Mouse (Mus musculus) lung, adult 2 months (tissue): Measurements from ENCODE around the gene Odc1. TPM values are rescaled to one million over a fixed set of nuclear protein-coding genes. Genes with fewer than 3 reads are reported as not detected.
A peak's percentile ranks its signal among the peaks of the same experiment; 100 is the strongest.
"Not testable (repeated sequence)": the region's sequence is repeated elsewhere in the genome, so short reads cannot be mapped to it uniquely, and the experiment has no call there.

Experiments
- DNase-seq: peaks from one replicate; pipeline ENCODE4 v3.0.0; 2022
- H3K4me1 ChIP-seq: fragments of 200-500 bp; 2 replicates; pipeline ENCODE4 v1.6.1; 2011; ENCODE audit warnings: low read length; ENCODE audit not compliant: control insufficient read depth, insufficient read depth
- H3K4me3 ChIP-seq: fragments of 200-500 bp; replicated peaks from 2 replicates; pipeline ENCODE3; 2011; ENCODE audit warnings: low read depth, mild to moderate bottlenecking, control low read depth, low read length; ENCODE audit errors: extremely low read depth
- CTCF ChIP-seq: fragments of 200-500 bp; IDR thresholded peaks from 2 replicates; pipeline ENCODE4 v1.5.1; 2011; ENCODE audit warnings: mild to moderate bottlenecking, low read length, control low read depth; ENCODE audit not compliant: insufficient read depth
- POLR2A ChIP-seq: fragments of 200-500 bp; IDR thresholded peaks from 2 replicates; pipeline ENCODE4 v1.6.1; 2011; ENCODE audit warnings: low read depth, mild to moderate bottlenecking, control low read depth, low read length, borderline replicate concordance; ENCODE audit errors: extremely low read depth
- WGBS: fragments of 180-500 bp; shearing (Covaris S2); methylation state at CpG from one replicate; pipeline ENCODE4 v1.1.7; 2018; 5-methylcytosine and 5-hydroxymethylcytosine counted together
- polyA plus RNA-seq: library from polyadenylated mRNA; depleted of rRNA; stranded (reverse); fragments of >200 nt; gene quantifications from 2 replicates; pipeline ENCODE4 v1.2.3, GENCODE M21; 2012

Odc1 gene
- polyA plus RNA-seq, 1 experiment = 59.5 TPM

DNA sequence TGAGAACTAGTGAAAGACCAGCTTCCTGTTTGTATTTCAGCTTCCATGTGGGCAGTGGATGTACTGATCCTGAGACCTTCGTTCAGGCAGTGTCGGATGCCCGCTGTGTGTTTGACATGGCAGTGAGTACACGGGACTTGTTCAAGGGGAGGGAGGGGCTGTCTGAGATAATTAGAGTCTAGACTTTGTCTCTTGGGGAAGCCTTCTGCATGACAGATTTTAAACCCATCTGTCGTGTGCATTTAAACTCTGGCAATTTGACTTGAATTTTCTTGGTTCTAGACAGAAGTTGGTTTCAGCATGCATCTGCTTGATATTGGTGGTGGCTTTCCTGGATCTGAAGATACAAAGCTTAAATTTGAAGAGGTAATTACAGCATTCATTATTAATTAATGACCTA is 3.9 kb downstream of the Odc1 start:
- H3K4me1 ChIP-seq = peaks cover 3% of the 10 kb centered on the region; the same call in 1 of the 2 replicates
- no peak for DNase-seq
- no peak for TF ChIP-seq POLR2A
- TF ChIP-seq CTCF = no peak
- WGBS = 51% methylated on average over 5 of the region's 5 CpGs
- H3K4me3 ChIP-seq = no peak overlapping the region

GRCm38 (mm10) chr12:17549421-17549820 is 4.8 kb downstream of the Odc1 start:
- WGBS = 82% methylated on average over 5 of the region's 5 CpGs
- not testable (repeated sequence) for H3K4me3 ChIP-seq, H3K4me1 ChIP-seq, DNase-seq

DNA sequence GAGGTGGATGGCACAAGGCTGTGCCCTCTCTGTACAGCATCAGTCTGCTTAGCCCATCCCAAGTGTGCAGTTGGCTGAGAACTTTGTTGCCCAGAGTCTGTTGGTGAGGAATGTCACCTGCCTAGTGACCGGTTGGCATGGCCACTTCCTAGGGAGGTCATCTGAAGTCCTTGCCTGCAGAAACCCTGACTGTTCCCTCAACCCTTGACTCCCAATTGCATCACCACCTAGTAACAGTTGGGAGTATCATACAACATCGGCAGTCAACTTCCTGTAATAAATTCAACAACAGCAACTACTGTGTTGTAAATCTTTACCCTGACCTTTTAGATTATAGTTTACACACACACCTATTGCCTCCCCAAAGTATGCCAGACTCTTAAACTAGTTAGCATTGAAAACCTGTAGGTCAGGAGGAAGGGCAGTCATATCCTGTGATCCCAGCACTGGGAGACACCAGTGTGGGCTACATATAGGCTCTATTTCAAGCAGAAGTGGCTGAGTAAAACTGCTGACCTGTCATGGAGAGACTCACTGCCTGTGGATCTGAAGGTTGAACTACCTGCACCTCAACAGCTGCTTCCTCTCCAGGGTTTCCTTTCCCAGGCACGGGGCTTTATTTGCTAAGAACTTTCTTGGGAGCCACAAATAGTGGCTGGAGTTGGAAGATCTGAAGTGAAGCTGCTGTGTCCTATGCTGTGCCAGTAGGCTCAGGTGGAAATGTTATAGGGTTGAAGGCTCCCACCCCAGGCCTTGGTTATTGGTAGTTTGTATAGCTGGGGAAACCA is 6.8 kb downstream of the Odc1 start:
- DNase-seq = no peak
- H3K4me1 ChIP-seq = no peaks in the 10 kb centered on the region
- WGBS = 45% methylated on average over 3 of the region's 3 CpGs
- H3K4me3 ChIP-seq = no peak overlapping the region
- TF ChIP-seq POLR2A (no peak), CTCF (no peak)

DNA sequence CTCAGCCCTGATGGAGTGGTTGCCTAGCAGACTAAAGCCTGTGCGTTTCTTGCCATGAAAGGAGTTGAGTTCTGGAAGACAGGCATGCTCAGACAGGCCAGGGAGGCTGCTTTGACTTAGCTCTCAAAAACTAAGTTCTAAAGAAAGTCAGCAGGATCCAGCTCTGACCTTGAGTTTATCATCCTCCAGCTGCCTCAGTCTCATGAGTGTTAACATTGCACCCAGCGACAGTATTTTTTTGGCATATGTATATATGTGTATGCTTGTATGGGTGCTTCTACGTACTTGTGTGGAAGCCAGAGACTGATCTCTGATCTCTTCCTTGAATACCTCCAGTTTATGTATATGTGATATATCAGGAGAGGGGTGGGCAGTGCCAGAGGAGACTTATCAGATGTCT is 7.8 kb downstream of the Odc1 start:
- TF ChIP-seq CTCF (no peak), POLR2A (no peak)
- no peak overlapping the region for H3K4me3 ChIP-seq
- no peak for DNase-seq
- WGBS = 83% methylated on average over 3 of the region's 3 CpGs
- H3K4me1 ChIP-seq = no peaks in the 10 kb centered on the region

DNA sequence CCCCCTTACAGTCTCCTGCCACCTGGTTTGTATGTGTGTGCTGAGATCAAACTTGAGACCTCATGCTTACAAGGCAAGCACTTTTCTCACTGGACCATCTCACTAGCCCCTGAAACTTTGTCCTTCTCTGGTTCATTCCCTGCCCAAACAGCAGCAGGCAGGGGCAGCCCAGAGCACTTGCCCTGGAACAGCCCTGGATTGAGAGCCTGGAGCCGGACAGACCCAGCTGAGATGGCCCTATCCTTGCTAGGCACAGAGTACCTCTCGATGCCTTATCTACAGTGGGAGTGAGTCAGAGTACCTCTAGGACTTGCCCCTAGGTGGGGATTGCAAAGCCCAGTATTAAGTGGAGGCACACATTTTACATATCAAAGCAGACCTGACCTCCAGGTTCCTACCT is 8.4 kb downstream of the Odc1 start:
- DNase-seq = no peak
- no peaks in the 10 kb centered on the region for H3K4me1 ChIP-seq
- TF ChIP-seq CTCF (no peak), POLR2A (no peak)
- WGBS = 69% methylated on average over 2 of the region's 2 CpGs
- H3K4me3 ChIP-seq = no peak overlapping the region

- TF ChIP-seq CTCF = no peak
- TF ChIP-seq POLR2A = no peak
- Histone ChIP-seq H3K4me1 (no peaks in the 10 kb centered on the region), H3K4me3 (no peak overlapping the region)
- no peak for DNase-seq
- 75% methylated on average over 5 of the region's 5 CpGs for WGBS
Observed at GRCm38 (mm10) chr12:17553627-17554026, 9.0 kb downstream of the Odc1 start.

- H3K4me3 ChIP-seq = no peak overlapping the region
- no peaks in the 10 kb centered on the region for H3K4me1 ChIP-seq
- 34% methylated on average over 15 of the region's 15 CpGs for WGBS
- peak; percentile 90 for TF ChIP-seq CTCF
- no peak for TF ChIP-seq POLR2A
- DNase-seq = peak; percentile 86
Observed at GRCm38 (mm10) chr12:17554200-17554951, 9.8 kb downstream of the Odc1 start.

- DNase-seq = peak; percentile 45
- Histone ChIP-seq H3K4me3 (no peak overlapping the region), H3K4me1 (no peaks in the 10 kb centered on the region)
- TF ChIP-seq CTCF (peak; percentile 77), POLR2A (no peak)
- 38% methylated on average over 21 of the region's 21 CpGs for WGBS
Observed at GRCm38 (mm10) chr12:17556430-17557343, 12.1 kb downstream of the Odc1 start.

GRCm38 (mm10) chr12:17557344-17557966 is 12.9 kb downstream of the Odc1 start:
- Histone ChIP-seq H3K4me1 (no peaks in the 10 kb centered on the region), H3K4me3 (no peak overlapping the region)
- no peak for TF ChIP-seq POLR2A
- no peak for DNase-seq
- 48% methylated on average over 7 of the region's 7 CpGs for WGBS
